Mouse (Mus musculus) neural tube, embryonic 11.5 days (tissue): ENCODE results near the gene Cnksr3. TPM values are rescaled to one million over a fixed set of nuclear protein-coding genes. Genes with fewer than 3 reads are reported as not detected.

ENCODE experiments used
- ATAC-seq: fragments of 200-750 bp; cut with Nextera tagmentation; 2 replicates; pipeline ENCODE4 v1.8.0; 2017; ENCODE audit warnings: moderate number of reproducible peaks, mild to moderate bottlenecking, moderate TSS enrichment, moderate library complexity; ENCODE audit not compliant: insufficient read depth, low FRiP score, low TSS enrichment
- DNase-seq: peaks from one replicate; pipeline ENCODE4 v3.0.0-alpha.2; 2015; ENCODE audit warnings: low spot score
- H3K27ac ChIP-seq: fragments of 300-500 bp; sonication (generic); 2 replicates; pipeline ENCODE4 v1.5.1; 2014; ENCODE audit warnings: low read depth, mild to moderate bottlenecking, low read length
- H3K27me3 ChIP-seq: fragments of 300-500 bp; sonication (generic); 2 replicates; pipeline ENCODE4 v1.6.1; 2014; ENCODE audit warnings: mild to moderate bottlenecking, low read length, mixed read lengths; ENCODE audit not compliant: control insufficient read depth, insufficient read depth
- H3K36me3 ChIP-seq: fragments of 300-500 bp; sonication (generic); 2 replicates; pipeline ENCODE4 v1.6.1; 2014; ENCODE audit warnings: mild to moderate bottlenecking, low read length, moderate library complexity, mixed read lengths; ENCODE audit not compliant: control insufficient read depth, insufficient read depth
- H3K4me1 ChIP-seq: fragments of 300-500 bp; sonication (generic); 2 replicates; pipeline ENCODE4 v1.6.1; 2014; ENCODE audit warnings: low read length, mixed read lengths; ENCODE audit not compliant: control insufficient read depth, insufficient read depth
- H3K4me2 ChIP-seq: fragments of 300-500 bp; sonication (generic); 2 replicates; pipeline ENCODE4 v1.6.1; 2014; ENCODE audit warnings: low read depth, mild to moderate bottlenecking, moderate library complexity
- H3K4me3 ChIP-seq: fragments of 300-500 bp; sonication (generic); 2 replicates; pipeline ENCODE4 v1.5.1; 2014; ENCODE audit warnings: low read depth, low read length
- H3K9ac ChIP-seq: fragments of 300-500 bp; sonication (generic); 2 replicates; pipeline ENCODE4 v1.6.1; 2014; ENCODE audit warnings: mild to moderate bottlenecking, low read length
- H3K9me3 ChIP-seq: fragments of 300-500 bp; sonication (generic); 2 replicates; pipeline ENCODE4 v1.6.1; 2016; ENCODE audit warnings: low read length; ENCODE audit not compliant: control insufficient read depth
- WGBS: fragments of 180-500 bp; shearing (Covaris S2); extraction: QIAGEN DNeasy Blood & Tissue Kit; methylation state at CpG from one replicate; pipeline ENCODE4 v1.1.7; 2014; 5-methylcytosine and 5-hydroxymethylcytosine counted together
- polyA plus RNA-seq: library from polyadenylated mRNA; unstranded; fragments of >200 nt; fragmentation: Nextera tagmentation; extraction: Ambion mirVana; gene quantifications from 2 replicates; pipeline ENCODE4 v1.2.1, GENCODE M21; 2014

Cnksr3 gene
- 7.2 and 8.1 TPM in 2 replicates for polyA plus RNA-seq

- ATAC-seq (peak; percentile 88), DNase-seq (peak; percentile 92)
- WGBS: 0% methylated on average over 74 of the region's 74 CpGs
- no peaks in the 10 kb centered on the region for H3K9me3 ChIP-seq
- H3K4me3 ChIP-seq: peak within 1 kb of the TSS; percentile 71
- H3K9ac ChIP-seq: peak within 1 kb of the TSS; percentile 65
- H3K36me3 ChIP-seq: no peaks in the 10 kb centered on the region
- H3K4me2 ChIP-seq: peak within 1 kb of the TSS; percentile 78
- no peaks in the 10 kb centered on the region for H3K27me3 ChIP-seq
- H3K4me1 ChIP-seq: peaks cover 2% of the 10 kb centered on the region; the same call in 1 of the 2 replicates
- no peak within 1 kb of the TSS for H3K27ac ChIP-seq
These were observed at the start of gene Cnksr3 for GRCm38 (mm10) chr10:7211696-7212482. Gene Cnksr3 (minus strand): TSS chr10:7212237.

- Histone ChIP-seq H3K4me1 (no peaks in the 10 kb centered on the region), H3K4me3 (no peak overlapping the region), H3K4me2 (no peak overlapping the region), H3K9ac (no peak overlapping the region), H3K36me3 (no peaks in the 10 kb centered on the region), H3K9me3 (no peaks in the 10 kb centered on the region; the same call in 1 of the 2 replicates), H3K27me3 (no peaks in the 10 kb centered on the region), H3K27ac (no peak overlapping the region)
- 50% methylated on average over 10 of the region's 10 CpGs for WGBS
- no peak for ATAC-seq
- DNase-seq: no peak
These were observed 48.4 kb upstream of the Cnksr3 start for GRCm38 (mm10) chr10:7260166-7261108.

- Histone ChIP-seq H3K9ac (no peak overlapping the region), H3K36me3 (no peaks in the 10 kb centered on the region), H3K4me1 (no peaks in the 10 kb centered on the region), H3K4me3 (no peak overlapping the region), H3K27ac (no peak overlapping the region), H3K9me3 (no peaks in the 10 kb centered on the region; the same call in 1 of the 2 replicates), H3K4me2 (no peak overlapping the region), H3K27me3 (no peaks in the 10 kb centered on the region)
- DNase-seq: no peak
- no peak for ATAC-seq
- WGBS: 90% methylated on average over 5 of the region's 5 CpGs
These were observed 46.6 kb upstream of the Cnksr3 start for GRCm38 (mm10) chr10:7258607-7259006.

- WGBS: 63% methylated on average over 2 of the region's 2 CpGs
- Histone ChIP-seq H3K4me1 (no peaks in the 10 kb centered on the region), H3K27ac (no peak overlapping the region), H3K4me3 (no peak overlapping the region), H3K36me3 (no peaks in the 10 kb centered on the region), H3K27me3 (no peaks in the 10 kb centered on the region), H3K4me2 (no peak overlapping the region), H3K9me3 (no peaks in the 10 kb centered on the region), H3K9ac (no peak overlapping the region)
- no peak for ATAC-seq
- DNase-seq: no peak
These were observed 38.4 kb upstream of the Cnksr3 start for GRCm38 (mm10) chr10:7250455-7250854.

- Histone ChIP-seq H3K27me3 (no peaks in the 10 kb centered on the region), H3K27ac (no peak overlapping the region), H3K9ac (no peak overlapping the region), H3K36me3 (no peaks in the 10 kb centered on the region), H3K4me1 (no peaks in the 10 kb centered on the region), H3K9me3 (no peaks in the 10 kb centered on the region), H3K4me2 (no peak overlapping the region), H3K4me3 (no peak overlapping the region)
- WGBS: 19% methylated on average over 3 of the region's 5 CpGs
- ATAC-seq (no peak), DNase-seq (no peak)
These were observed 22.6 kb upstream of the Cnksr3 start for GRCm38 (mm10) chr10:7234601-7235000.

GRCm38 (mm10) chr10:7217551-7218127, 5.6 kb upstream of the Cnksr3 start:
- Histone ChIP-seq H3K4me3 (no peak overlapping the region), H3K36me3 (no peaks in the 10 kb centered on the region), H3K9ac (no peak overlapping the region), H3K27me3 (no peaks in the 10 kb centered on the region), H3K9me3 (no peaks in the 10 kb centered on the region), H3K27ac (no peak overlapping the region), H3K4me1 (peaks cover 2% of the 10 kb centered on the region; the same call in 1 of the 2 replicates), H3K4me2 (no peak overlapping the region)
- WGBS: 94% methylated on average over 3 of the region's 3 CpGs
- ATAC-seq (no peak), DNase-seq (no peak)

- H3K9ac ChIP-seq: no peak overlapping the region
These were observed 2.7 kb upstream of the Cnksr3 start for GRCm38 (mm10) chr10:7214718-7215117.

GRCm38 (mm10) chr10:7213066-7213630, 1.1 kb upstream of the Cnksr3 start:
- Histone ChIP-seq H3K4me3 (no peak overlapping the region), H3K27ac (no peak overlapping the region), H3K9ac (no peak overlapping the region), H3K36me3 (no peaks in the 10 kb centered on the region), H3K4me1 (peaks cover 2% of the 10 kb centered on the region; the same call in 1 of the 2 replicates), H3K27me3 (no peaks in the 10 kb centered on the region), H3K4me2 (peak overlapping the region; percentile 78; the same call in 1 of the 2 replicates), H3K9me3 (no peaks in the 10 kb centered on the region)
- 52% methylated on average over 10 of the region's 10 CpGs for WGBS
- DNase-seq (no peak), ATAC-seq (no peak)

More at GRCm38 (mm10) chr10:7214718-7215117, 2.7 kb upstream of the Cnksr3 start:
- DNase-seq (no peak), ATAC-seq (no peak)
- 71% methylated on average over 4 of the region's 4 CpGs for whole genome bisulfite sequencing
- Histone ChIP-seq H3K4me2 (no peak overlapping the region), H3K36me3 (no peaks in the 10 kb centered on the region), H3K27me3 (no peaks in the 10 kb centered on the region), H3K27ac (no peak overlapping the region), H3K9me3 (no peaks in the 10 kb centered on the region), H3K4me1 (peaks cover 2% of the 10 kb centered on the region; the same call in 1 of the 2 replicates), H3K4me3 (no peak overlapping the region)
